Mouse (Mus musculus) liver, embryonic 11.5 days (tissue): ENCODE measurements at regions not wholly inside any gene's neighbourhood (a gene's known extent, or its start where the extent isn't known, plus 50 kb on each side); places are given as distances from the start of the nearest gene placed in this dataset.
A peak's percentile ranks its signal among the peaks of the same experiment; 100 is the strongest.

Experiments used
- ATAC-seq: fragments of 200-750 bp; cut with Nextera tagmentation; replicated peaks from 2 replicates; pipeline ENCODE4 v1.8.0; 2017; ENCODE audit warnings: moderate number of reproducible peaks, mild to moderate bottlenecking, moderate TSS enrichment, moderate library complexity; ENCODE audit not compliant: low FRiP score
- DNase-seq: peaks from one replicate; pipeline ENCODE4 v3.0.0-alpha.2; 2017; ENCODE audit warnings: low spot score
- H3K27ac ChIP-seq: fragments of 300-500 bp; sonication (generic); 2 replicates; pipeline ENCODE4 v1.5.1; 2014; ENCODE audit warnings: mild to moderate bottlenecking, low read depth, low read length, control low read depth
- H3K27me3 ChIP-seq: fragments of 300-500 bp; sonication (generic); replicated peaks from 2 replicates; pipeline ENCODE4 v1.6.1; 2014; ENCODE audit warnings: low read length, mixed read lengths; ENCODE audit not compliant: control insufficient read depth, insufficient read depth
- H3K36me3 ChIP-seq: fragments of 300-500 bp; sonication (generic); 2 replicates; pipeline ENCODE4 v1.6.1; 2014; ENCODE audit warnings: mild to moderate bottlenecking, low read length, moderate library complexity, mixed read lengths; ENCODE audit not compliant: control insufficient read depth, insufficient read depth
- H3K4me1 ChIP-seq: fragments of 300-500 bp; sonication (generic); replicated peaks from 2 replicates; pipeline ENCODE4 v1.6.1; 2014; ENCODE audit warnings: low read length, mixed read lengths; ENCODE audit not compliant: control insufficient read depth, insufficient read depth
- H3K4me2 ChIP-seq: fragments of 300-500 bp; sonication (generic); 2 replicates; pipeline ENCODE4 v1.6.1; 2014; ENCODE audit warnings: mild to moderate bottlenecking, control low read depth, moderate library complexity
- H3K4me3 ChIP-seq: fragments of 300-500 bp; sonication (generic); 2 replicates; pipeline ENCODE4 v1.5.1; 2014; ENCODE audit warnings: low read depth, low read length, control low read depth
- H3K9ac ChIP-seq: fragments of 300-500 bp; sonication (generic); 2 replicates; pipeline ENCODE4 v1.6.1; 2014; ENCODE audit warnings: low read depth, low read length, control low read depth
- H3K9me3 ChIP-seq: fragments of 300-500 bp; sonication (generic); 2 replicates; pipeline ENCODE4 v1.6.1; 2016; ENCODE audit warnings: low read length, inconsistent platforms, mixed read lengths; ENCODE audit not compliant: control insufficient read depth
- WGBS: fragments of 180-500 bp; shearing (Covaris S2); extraction: QIAGEN DNeasy Blood & Tissue Kit; methylation state at CpG from one replicate; pipeline ENCODE4 v1.1.7; 2014; 5-methylcytosine and 5-hydroxymethylcytosine counted together

- Histone ChIP-seq H3K27me3 (no peaks in the 10 kb centered on the region), H3K27ac (no peak overlapping the region), H3K4me2 (no peak overlapping the region), H3K9me3 (no peaks in the 10 kb centered on the region), H3K36me3 (no peaks in the 10 kb centered on the region), H3K9ac (no peak overlapping the region), H3K4me3 (no peak overlapping the region), H3K4me1 (no peaks in the 10 kb centered on the region)
- ATAC-seq (no peak), DNase-seq (peak; percentile 59)
- 37% methylated on average over 13 of the region's 13 CpGs for WGBS
Measured at GRCm38 (mm10) chr1:34642304-34642893, 62.9 kb downstream of the Amer3 start.

- no peak for ATAC-seq
- no peaks in the 10 kb centered on the region for H3K36me3 ChIP-seq
- H3K9me3 ChIP-seq, result no peaks in the 10 kb centered on the region
- no peaks in the 10 kb centered on the region for H3K27me3 ChIP-seq
- H3K4me1 ChIP-seq, result no peaks in the 10 kb centered on the region
- 87% methylated on average over 10 of the region's 10 CpGs for WGBS
- H3K9ac ChIP-seq, result no peak overlapping the region
- H3K27ac ChIP-seq, result no peak overlapping the region
- no peak overlapping the region for H3K4me3 ChIP-seq
- DNase-seq, result no peak
- H3K4me2 ChIP-seq, result no peak overlapping the region
Measured at GRCm38 (mm10) chr1:34653963-34654644, 74.6 kb downstream of the Amer3 start.

- H3K4me2 ChIP-seq, result no peak overlapping the region
- DNase-seq (no peak), ATAC-seq (no peak)
Measured at GRCm38 (mm10) chr1:34657481-34657880, 78.0 kb downstream of the Amer3 start.

GRCm38 (mm10) chr1:34663875-34664547 lies 84.6 kb downstream of the Amer3 start:
- no peaks in the 10 kb centered on the region for H3K9me3 ChIP-seq
- no peak overlapping the region for H3K4me2 ChIP-seq
- no peak overlapping the region for H3K27ac ChIP-seq
- H3K4me1 ChIP-seq, result no peaks in the 10 kb centered on the region
- H3K36me3 ChIP-seq, result no peaks in the 10 kb centered on the region
- 73% methylated on average over 4 of the region's 4 CpGs for WGBS
- no peak overlapping the region for H3K4me3 ChIP-seq
- no peak overlapping the region for H3K9ac ChIP-seq
- DNase-seq (no peak), ATAC-seq (no peak)
- no peaks in the 10 kb centered on the region for H3K27me3 ChIP-seq

More at GRCm38 (mm10) chr1:34657481-34657880, 78.0 kb downstream of the Amer3 start:
- Histone ChIP-seq H3K36me3 (no peaks in the 10 kb centered on the region), H3K9me3 (no peaks in the 10 kb centered on the region), H3K4me3 (no peak overlapping the region), H3K4me1 (no peaks in the 10 kb centered on the region), H3K27me3 (no peaks in the 10 kb centered on the region), H3K27ac (no peak overlapping the region), H3K9ac (no peak overlapping the region)

- H3K27me3 ChIP-seq, result no peaks in the 10 kb centered on the region
- H3K9ac ChIP-seq, result no peak overlapping the region
- DNase-seq, result no peak
- no peaks in the 10 kb centered on the region for H3K9me3 ChIP-seq
- no peak overlapping the region for H3K4me2 ChIP-seq
- no peaks in the 10 kb centered on the region for H3K4me1 ChIP-seq
- 78% methylated on average over 11 of the region's 11 CpGs for WGBS
- ATAC-seq, result no peak
- no peak overlapping the region for H3K27ac ChIP-seq
- no peaks in the 10 kb centered on the region for H3K36me3 ChIP-seq
- H3K4me3 ChIP-seq, result no peak overlapping the region
Measured at GRCm38 (mm10) chr1:34664816-34665511, 85.5 kb downstream of the Amer3 start.

- no peak for ATAC-seq
- whole genome bisulfite sequencing, result 79% methylated on average over 5 of the region's 5 CpGs
- no peak overlapping the region for H3K9ac ChIP-seq
- no peaks in the 10 kb centered on the region for H3K27me3 ChIP-seq
- no peak overlapping the region for H3K27ac ChIP-seq
- no peaks in the 10 kb centered on the region for H3K9me3 ChIP-seq
- no peak overlapping the region for H3K4me3 ChIP-seq
- no peak overlapping the region for H3K4me2 ChIP-seq
- no peaks in the 10 kb centered on the region for H3K4me1 ChIP-seq
- H3K36me3 ChIP-seq, result no peaks in the 10 kb centered on the region
- DNase-seq, result no peak
Measured at GRCm38 (mm10) chr1:34665512-34665854, 86.0 kb downstream of the Amer3 start.

GRCm38 (mm10) chr1:34666226-34666662 lies 86.8 kb downstream of the Amer3 start:
- no peak overlapping the region for H3K27ac ChIP-seq
- H3K9ac ChIP-seq, result no peak overlapping the region
- DNase-seq (no peak), ATAC-seq (no peak)
- no peaks in the 10 kb centered on the region for H3K27me3 ChIP-seq
- no peak overlapping the region for H3K4me2 ChIP-seq
- no peaks in the 10 kb centered on the region for H3K9me3 ChIP-seq
- H3K36me3 ChIP-seq, result no peaks in the 10 kb centered on the region
- 81% methylated on average over 13 of the region's 13 CpGs for WGBS
- H3K4me1 ChIP-seq, result no peaks in the 10 kb centered on the region
- H3K4me3 ChIP-seq, result no peak overlapping the region

GRCm38 (mm10) chr1:34677105-34677741 lies 97.8 kb downstream of the Amer3 start:
- H3K4me1 ChIP-seq, result no peaks in the 10 kb centered on the region
- peaks cover 44% of the 10 kb centered on the region for H3K27me3 ChIP-seq
- no peak overlapping the region for H3K4me2 ChIP-seq
- no peak for ATAC-seq
- H3K27ac ChIP-seq, result no peak overlapping the region
- H3K9ac ChIP-seq, result no peak overlapping the region
- DNase-seq, result no peak
- H3K36me3 ChIP-seq, result no peaks in the 10 kb centered on the region
- no peak overlapping the region for H3K4me3 ChIP-seq
- no peaks in the 10 kb centered on the region for H3K9me3 ChIP-seq
- 39% methylated on average over 12 of the region's 12 CpGs for WGBS
